Mouse (Mus musculus): ENCODE measurements around the gene Fn3krp. TPM values are rescaled to one million over a fixed set of nuclear protein-coding genes. Genes with fewer than 3 reads are reported as not detected.

Fn3krp gene
- total and polyA plus RNA-seq, 3 experiments, result 6.8 to 77.1 (median 25.9) TPM

DNA sequence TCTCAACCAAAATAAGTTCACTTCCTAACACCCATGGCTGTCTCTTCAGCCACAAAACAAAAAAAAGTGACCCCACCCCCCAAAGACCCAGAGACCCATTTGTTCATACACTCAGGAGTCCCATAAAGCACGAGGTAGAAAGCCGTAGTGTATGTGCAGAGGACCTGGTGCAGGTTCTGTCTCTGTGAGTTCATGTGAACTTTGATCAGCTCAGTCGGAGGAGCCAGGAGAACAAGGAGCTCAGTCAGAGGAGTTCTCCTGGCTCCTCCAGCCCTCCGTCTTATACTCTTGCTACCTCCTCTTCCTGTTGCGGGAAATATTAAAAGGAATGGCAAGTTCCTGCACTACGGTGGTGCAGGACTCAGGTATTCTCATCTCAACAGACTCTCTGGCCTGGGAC lies 46.2 kb downstream of the Fn3krp start:
- Histone ChIP-seq H3K4me1 (ENCODE audit: control insufficient read depth in 1 of 2, insufficient read depth in 2 of 2, low read length in 2 of 2) (no peaks in the 10 kb centered on the region), H3K9ac (ENCODE audit: control insufficient read depth, low read depth, low read length, poor library complexity, severe bottlenecking) (no peak overlapping the region), H3K27ac (ENCODE audit: control insufficient read depth, low read depth, low read length) (no peak overlapping the region), H3K9me3 (replicated peaks; ENCODE audit: insufficient read depth, low read length) (no peaks in the 10 kb centered on the region), H3K27me3 (ENCODE audit: control insufficient read depth in 1 of 2, insufficient read depth in 2 of 2, low read length in 2 of 2) (no peaks in the 10 kb centered on the region), H3K36me3 (ENCODE audit: control insufficient read depth in 1 of 2, insufficient read depth in 2 of 2, low read length in 2 of 2) (peaks cover 0 to 10% of the 10 kb centered on the region in 2 experiments; a peak in 2 of 4 replicates), H3K4me3 (ENCODE audit: control insufficient read depth in 1 of 2, insufficient read depth in 1 of 2, low read depth in 2 of 2, low read length in 2 of 2) (no peak overlapping the region), H3K79me2 (ENCODE audit: control insufficient read depth, insufficient read depth, low read length, poor library complexity) (no peaks in the 10 kb centered on the region)
- TF ChIP-seq RAD21 (IDR thresholded peaks at IDR 0.05; ENCODE audit: low read depth, low read length) (no peak), EP300 (IDR thresholded peaks at IDR 0.05; ENCODE audit: low read depth in 1 of 2, low read length in 2 of 2) (no peak), MEF2A (IDR thresholded peaks at IDR 0.05; ENCODE audit: extremely low read depth, insufficient replicate concordance, low read depth, low read length, poor library complexity, severe bottlenecking) (no peak), TAL1 (IDR thresholded peaks at IDR 0.05; ENCODE audit: low read length) (no peak), UBTF (IDR thresholded peaks at IDR 0.05; ENCODE audit: borderline replicate concordance, insufficient read depth, low read depth, low read length) (no peak), BHLHE40 (IDR thresholded peaks at IDR 0.05; ENCODE audit: borderline replicate concordance, low read depth, low read length) (no peak), HCFC1 (IDR thresholded peaks at IDR 0.05; ENCODE audit: low read depth, low read length) (no peak)
- DNase-seq (ENCODE audit: low read depth, low spot score), result no peak

DNA sequence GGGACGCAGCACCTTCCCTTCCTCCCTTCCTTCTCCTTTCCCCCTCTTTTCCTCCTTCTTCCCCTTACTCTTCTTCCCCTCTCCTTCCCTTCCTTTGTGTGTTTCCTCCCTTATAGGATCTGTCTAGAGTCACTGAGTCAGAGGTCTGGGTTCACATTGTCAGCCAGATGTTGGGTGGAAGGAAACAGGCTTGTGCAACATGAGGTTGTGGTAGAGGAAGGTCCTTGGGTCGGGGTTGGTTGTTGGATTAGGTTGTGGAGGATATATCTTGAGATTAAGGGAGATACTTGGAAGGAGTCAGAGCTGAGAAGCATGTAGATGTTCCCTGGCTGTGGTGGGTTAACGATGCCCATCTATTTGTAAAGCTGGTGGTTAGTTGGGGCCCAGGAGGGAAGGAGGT lies 53.6 kb downstream of the Fn3krp start:
- no peaks in the 10 kb centered on the region for H3K4me1 ChIP-seq (ENCODE audit: control insufficient read depth in 1 of 2, insufficient read depth in 2 of 2, low read length in 2 of 2)
- no peak overlapping the region for H3K27ac ChIP-seq (ENCODE audit: control insufficient read depth, low read depth, low read length)
- no peak for DNase-seq (ENCODE audit: low read depth, low spot score)
- H3K4me3 ChIP-seq (ENCODE audit: control insufficient read depth in 1 of 2, insufficient read depth in 1 of 2, low read depth in 2 of 2, low read length in 2 of 2), result no peak overlapping the region
- TF ChIP-seq GABPA (IDR thresholded peaks at IDR 0.05; ENCODE audit: low read depth, low read length), result no peak
- H3K36me3 ChIP-seq (ENCODE audit: control insufficient read depth in 1 of 2, insufficient read depth in 2 of 2, low read length in 2 of 2), result peaks cover 0 to 14% of the 10 kb centered on the region in 2 experiments; a peak in 3 of 4 replicates
- H3K79me2 ChIP-seq (ENCODE audit: control insufficient read depth, insufficient read depth, low read length, poor library complexity), result no peaks in the 10 kb centered on the region
- no peaks in the 10 kb centered on the region for H3K27me3 ChIP-seq (ENCODE audit: control insufficient read depth in 1 of 2, insufficient read depth in 2 of 2, low read length in 2 of 2)
- no peaks in the 10 kb centered on the region for H3K9me3 ChIP-seq (replicated peaks; ENCODE audit: insufficient read depth, low read length)
- no peak overlapping the region for H3K9ac ChIP-seq (ENCODE audit: control insufficient read depth, low read depth, low read length, poor library complexity, severe bottlenecking)

DNA sequence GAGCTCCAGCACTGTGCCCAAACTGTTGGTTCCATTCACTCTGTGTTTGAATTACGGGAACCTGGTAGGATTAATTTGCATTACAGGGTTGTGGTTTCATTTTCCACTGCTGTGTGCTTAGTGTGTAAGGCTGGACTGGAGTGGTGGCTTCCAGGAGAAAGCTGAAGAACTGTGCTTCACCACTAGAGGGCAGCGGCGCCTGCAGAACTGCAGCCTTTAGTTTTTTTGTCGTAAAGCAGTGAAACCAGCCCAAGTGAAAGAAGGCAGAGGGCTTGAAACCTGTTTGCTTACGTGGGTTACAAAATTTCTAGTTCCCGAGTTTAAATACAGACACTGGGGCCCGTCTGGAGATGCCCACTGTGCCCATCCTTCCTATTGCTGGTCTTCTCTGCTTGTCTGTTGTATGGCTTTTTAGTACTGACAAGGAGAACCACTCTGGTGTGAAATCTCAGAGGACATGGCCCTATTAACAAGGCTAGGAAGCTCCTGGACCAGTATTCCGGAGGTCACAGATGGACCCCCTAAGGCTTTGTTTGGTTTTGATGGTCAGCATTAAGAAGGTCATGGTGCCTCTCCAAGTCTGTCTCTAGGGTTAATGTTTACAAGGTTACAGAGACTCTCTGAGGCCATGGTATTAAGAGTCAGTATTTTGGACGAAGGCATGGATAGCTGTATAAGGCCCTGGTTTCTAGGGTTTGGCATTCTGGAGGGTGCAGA lies 54.7 kb downstream of the Fn3krp start:
- Histone ChIP-seq H3K27ac (ENCODE audit: control insufficient read depth, low read depth, low read length) (no peak overlapping the region), H3K4me3 (ENCODE audit: control insufficient read depth in 1 of 2, insufficient read depth in 1 of 2, low read depth in 2 of 2, low read length in 2 of 2) (no peak overlapping the region), H3K9me3 (replicated peaks; ENCODE audit: insufficient read depth, low read length) (no peaks in the 10 kb centered on the region), H3K79me2 (ENCODE audit: control insufficient read depth, insufficient read depth, low read length, poor library complexity) (no peaks in the 10 kb centered on the region), H3K9ac (ENCODE audit: control insufficient read depth, low read depth, low read length, poor library complexity, severe bottlenecking) (peak overlapping the region; percentile 19; the same call in 1 of the 2 replicates), H3K36me3 (ENCODE audit: control insufficient read depth in 1 of 2, insufficient read depth in 2 of 2, low read length in 2 of 2) (peaks cover 0 to 15% of the 10 kb centered on the region in 2 experiments; a peak in 3 of 4 replicates), H3K27me3 (ENCODE audit: control insufficient read depth in 1 of 2, insufficient read depth in 2 of 2, low read length in 2 of 2) (no peaks in the 10 kb centered on the region), H3K4me1 (ENCODE audit: control insufficient read depth in 1 of 2, insufficient read depth in 2 of 2, low read length in 2 of 2) (no peaks in the 10 kb centered on the region)
- TF ChIP-seq SIN3A (IDR thresholded peaks at IDR 0.05; ENCODE audit: low read length) (no peak), MAX (IDR thresholded peaks at IDR 0.05; ENCODE audit: low read length) (no peak), EP300 (IDR thresholded peaks at IDR 0.05; ENCODE audit: low read depth in 1 of 2, low read length in 2 of 2) (no peak), RAD21 (IDR thresholded peaks at IDR 0.05; ENCODE audit: low read depth, low read length) (peak; percentile 97), NRF1 (IDR thresholded peaks at IDR 0.05; ENCODE audit: insufficient read depth, low read depth, low read length, poor library complexity, severe bottlenecking) (no peak), SMC3 (IDR thresholded peaks at IDR 0.05; ENCODE audit: low read depth, low read length) (peak; percentile 96), MAZ (IDR thresholded peaks at IDR 0.05; ENCODE audit: low read depth, low read length) (no peak), ZC3H11A (IDR thresholded peaks at IDR 0.05; ENCODE audit: low read depth, low read length) (peak; percentile 93), CTCF (IDR thresholded peaks at IDR 0.05 in 2 of 3, conservative IDR thresholded peaks at IDR 0.05 in 1 of 3; ENCODE audit: control insufficient read depth in 1 of 3, insufficient read depth in 1 of 3, low read depth in 2 of 3, low read length in 3 of 3, poor library complexity in 1 of 3, severe bottlenecking in 1 of 3) (peak; percentile 90 to 99 (median 98)), RCOR1 (IDR thresholded peaks at IDR 0.05; ENCODE audit: low read depth, low read length) (no peak), JUND (IDR thresholded peaks at IDR 0.05; ENCODE audit: low read depth, low read length) (no peak), KAT2A (conservative IDR thresholded peaks at IDR 0.05; ENCODE audit: low read depth, low read length) (no peak), ZNF384 (IDR thresholded peaks at IDR 0.05; ENCODE audit: low read depth, low read length) (peak; percentile 76), MYB (IDR thresholded peaks at IDR 0.05; ENCODE audit: low read depth, low read length) (no peak)
- peak; percentile 85 for DNase-seq (ENCODE audit: low read depth, low spot score)

All from MEL (cell line).